Mouse (Mus musculus) forebrain, embryonic 10.5 days (tissue): ENCODE measurements around the gene Tpgs1. TPM values are rescaled to one million over a fixed set of nuclear protein-coding genes. Genes with fewer than 3 reads are reported as not detected.
A peak's percentile ranks its signal among the peaks of the same experiment; 100 is the strongest.

ENCODE experiments used
- DNase-seq: peaks from one replicate; pipeline ENCODE4 v3.0.0-alpha.2; 2017; ENCODE audit warnings: low spot score; ENCODE audit errors: extremely low spot score
- H3K27ac ChIP-seq: fragments of 300-500 bp; sonication (generic); 2 replicates; pipeline ENCODE4 v1.5.1; 2016; ENCODE audit warnings: mild to moderate bottlenecking
- H3K27me3 ChIP-seq: fragments of 300-500 bp; sonication (generic); 2 replicates; pipeline ENCODE4 v1.6.1; 2016; ENCODE audit warnings: mild to moderate bottlenecking; ENCODE audit not compliant: poor library complexity, severe bottlenecking
- H3K36me3 ChIP-seq: fragments of 300-500 bp; sonication (generic); replicated peaks from 2 replicates; pipeline ENCODE4 v1.6.1; 2016; ENCODE audit warnings: mild to moderate bottlenecking, moderate library complexity
- H3K4me1 ChIP-seq: fragments of 300-500 bp; sonication (generic); 2 replicates; pipeline ENCODE4 v1.6.1; 2016
- H3K4me3 ChIP-seq: fragments of 300-500 bp; sonication (generic); 2 replicates; pipeline ENCODE4 v1.5.1; 2016; ENCODE audit warnings: mild to moderate bottlenecking, moderate library complexity
- H3K9me3 ChIP-seq: fragments of 300-500 bp; sonication (generic); 2 replicates; pipeline ENCODE4 v1.6.1; 2016; ENCODE audit warnings: mild to moderate bottlenecking, moderate library complexity
- WGBS: fragments of 180-500 bp; shearing (Covaris S2); methylation state at CpG from one replicate; pipeline ENCODE4 v1.1.7; 2016; 5-methylcytosine and 5-hydroxymethylcytosine counted together
- polyA plus RNA-seq: library from polyadenylated mRNA; unstranded; fragments of >200 nt; fragmentation: Nextera tagmentation; extraction: Ambion mirVana; gene quantifications from 2 replicates; pipeline ENCODE4 v1.2.1, GENCODE M21; 2016

The Tpgs1 gene
- polyA plus RNA-seq, 1 experiment from 2014 or later: 63.8 TPM

DNA sequence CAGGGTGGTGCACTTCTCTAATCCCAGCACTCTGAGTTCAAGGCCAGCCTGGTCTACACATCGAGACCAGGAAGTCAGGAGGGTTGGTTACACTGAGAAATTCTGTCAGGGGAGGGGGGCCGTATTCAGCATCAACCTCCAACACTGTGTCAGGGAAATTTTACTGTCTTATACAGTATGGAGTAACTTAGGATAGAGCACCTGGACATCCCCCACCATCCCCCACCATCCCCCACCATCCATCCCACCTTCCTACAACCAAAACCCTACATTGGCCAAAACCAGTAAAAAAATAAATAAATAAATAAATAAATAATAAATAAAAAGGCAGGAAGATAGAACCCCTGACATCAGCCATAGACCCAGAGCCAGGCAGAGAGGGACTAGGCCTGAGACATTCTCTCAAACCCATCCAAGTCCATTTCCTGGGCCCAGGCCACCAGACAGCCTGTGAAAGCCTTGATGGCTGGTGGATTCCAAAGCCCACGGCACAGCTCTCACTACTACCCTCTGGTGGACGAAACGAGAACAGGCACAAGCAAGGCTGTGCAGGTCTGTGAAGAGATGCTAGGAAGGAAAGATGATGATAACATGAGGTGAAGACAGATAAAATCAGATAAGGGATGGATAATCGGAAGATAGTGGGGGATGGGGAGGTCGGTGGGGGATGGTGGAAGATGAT is 20.0 kb upstream of the Tpgs1 start:
- peak; percentile 76 for DNase-seq
- H3K9me3 ChIP-seq: no peaks in the 10 kb centered on the region
- H3K4me3 ChIP-seq: no peak overlapping the region
- no peaks in the 10 kb centered on the region for H3K36me3 ChIP-seq
- no peaks in the 10 kb centered on the region for H3K4me1 ChIP-seq
- H3K27ac ChIP-seq: no peak overlapping the region
- WGBS: 31% methylated on average over 7 of the region's 7 CpGs
- H3K27me3 ChIP-seq: peaks cover 7% of the 10 kb centered on the region; the same call in 1 of the 2 replicates

DNA sequence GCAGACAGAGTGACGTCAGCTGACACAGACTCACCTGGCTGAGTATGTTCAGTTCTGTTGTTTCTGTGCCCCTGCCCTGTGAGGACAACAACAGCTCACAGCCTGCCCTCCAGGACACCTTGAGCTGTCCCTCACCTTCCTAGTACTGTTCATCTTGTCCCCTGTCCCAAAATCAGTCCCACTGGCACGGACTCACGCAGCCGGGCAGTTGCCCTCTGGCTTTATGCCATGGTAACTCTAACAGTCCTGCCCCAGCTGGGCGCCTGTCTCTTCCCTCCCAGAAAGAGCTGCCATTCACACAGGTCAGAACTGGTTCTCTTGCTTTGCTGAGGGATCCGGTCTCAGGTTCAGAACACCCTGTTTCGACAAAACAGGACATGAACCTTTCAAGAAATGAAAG is 16.4 kb upstream of the Tpgs1 start:
- DNase-seq: no peak
- Histone ChIP-seq H3K36me3 (no peaks in the 10 kb centered on the region), H3K27ac (no peak overlapping the region), H3K4me1 (peaks cover 11% of the 10 kb centered on the region), H3K27me3 (peaks cover 7% of the 10 kb centered on the region; the same call in 1 of the 2 replicates), H3K4me3 (no peak overlapping the region), H3K9me3 (no peaks in the 10 kb centered on the region)
- 91% methylated on average over 7 of the region's 7 CpGs for WGBS

DNA sequence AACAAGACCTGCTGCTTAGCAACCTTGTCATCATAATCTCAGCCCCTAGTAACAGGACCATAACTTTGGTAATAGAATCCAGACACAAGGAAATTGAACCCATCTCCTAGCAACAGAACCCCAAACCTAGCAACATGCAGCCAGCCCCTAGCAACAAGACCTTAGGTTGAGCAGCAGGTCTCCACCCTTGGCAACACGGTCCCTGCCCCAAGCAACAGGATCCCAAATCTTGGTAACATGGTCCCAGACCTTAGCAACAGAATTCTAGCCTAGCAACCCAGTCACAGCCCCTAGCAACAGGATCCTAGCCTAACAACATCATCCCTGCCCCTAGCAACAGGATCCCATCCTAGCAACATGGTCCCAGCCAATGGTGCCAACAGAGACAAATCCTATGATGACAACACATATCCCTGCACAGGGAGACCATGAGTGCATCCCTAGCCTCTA is 14.2 kb upstream of the Tpgs1 start:
- H3K4me1 ChIP-seq: peaks cover 11% of the 10 kb centered on the region
- no peaks in the 10 kb centered on the region for H3K36me3 ChIP-seq
- H3K4me3 ChIP-seq: no peak overlapping the region
- no peak overlapping the region for H3K27ac ChIP-seq
- H3K27me3 ChIP-seq: peaks cover 7% of the 10 kb centered on the region; the same call in 1 of the 2 replicates
- WGBS: 44% methylated on average over 1 of the region's 1 CpGs
- H3K9me3 ChIP-seq: no peaks in the 10 kb centered on the region
- DNase-seq: peak; percentile 61

DNA sequence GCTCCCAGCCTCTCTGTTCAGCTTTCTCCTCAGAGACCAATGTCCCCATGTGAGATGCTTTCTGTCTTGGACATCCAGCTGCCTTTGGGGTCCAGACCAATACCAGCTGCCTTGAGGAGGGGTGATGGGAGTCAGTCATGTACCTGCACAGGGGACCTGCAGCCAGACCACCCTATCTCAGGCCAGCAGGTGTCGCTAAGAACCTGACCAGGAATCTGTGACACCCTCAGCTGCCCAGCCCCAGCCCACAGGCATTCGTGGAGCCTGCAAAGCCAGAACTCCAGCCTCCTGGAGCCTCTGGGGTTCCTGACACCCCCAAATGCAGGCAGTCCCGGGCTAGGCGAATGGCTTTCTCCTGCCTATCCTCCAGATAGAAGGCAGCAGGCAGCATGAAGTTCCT is 10.3 kb upstream of the Tpgs1 start:
- Histone ChIP-seq H3K4me3 (no peak overlapping the region), H3K27me3 (no peaks in the 10 kb centered on the region), H3K4me1 (peaks cover 18% of the 10 kb centered on the region), H3K36me3 (no peaks in the 10 kb centered on the region), H3K9me3 (no peaks in the 10 kb centered on the region), H3K27ac (no peak overlapping the region)
- DNase-seq: no peak
- WGBS: 14% methylated on average over 4 of the region's 4 CpGs

DNA sequence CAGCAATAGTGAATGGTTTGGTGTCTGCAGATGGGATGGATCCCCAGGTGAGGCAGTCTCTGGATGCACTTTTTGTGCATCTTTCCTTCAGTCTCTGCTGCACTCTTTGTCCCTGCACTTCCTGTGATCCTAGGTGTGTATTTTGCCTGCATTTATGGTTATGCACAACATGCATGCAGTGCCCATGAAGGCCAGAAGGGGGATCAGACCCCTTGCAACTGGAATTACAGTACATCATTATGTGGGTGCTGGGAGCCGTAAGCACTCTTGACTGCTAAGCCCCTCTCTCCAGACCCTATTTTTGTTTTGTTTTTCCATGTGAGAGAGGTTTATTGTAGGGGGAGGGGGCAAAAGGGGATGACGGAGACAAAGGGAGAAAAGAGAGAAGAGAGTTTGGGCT is 8.9 kb upstream of the Tpgs1 start:
- Histone ChIP-seq H3K36me3 (no peaks in the 10 kb centered on the region), H3K4me3 (no peak overlapping the region), H3K9me3 (no peaks in the 10 kb centered on the region), H3K27me3 (no peaks in the 10 kb centered on the region), H3K27ac (no peak overlapping the region), H3K4me1 (peaks cover 19% of the 10 kb centered on the region)
- DNase-seq: no peak
- WGBS: 86% methylated on average over 2 of the region's 2 CpGs

DNA sequence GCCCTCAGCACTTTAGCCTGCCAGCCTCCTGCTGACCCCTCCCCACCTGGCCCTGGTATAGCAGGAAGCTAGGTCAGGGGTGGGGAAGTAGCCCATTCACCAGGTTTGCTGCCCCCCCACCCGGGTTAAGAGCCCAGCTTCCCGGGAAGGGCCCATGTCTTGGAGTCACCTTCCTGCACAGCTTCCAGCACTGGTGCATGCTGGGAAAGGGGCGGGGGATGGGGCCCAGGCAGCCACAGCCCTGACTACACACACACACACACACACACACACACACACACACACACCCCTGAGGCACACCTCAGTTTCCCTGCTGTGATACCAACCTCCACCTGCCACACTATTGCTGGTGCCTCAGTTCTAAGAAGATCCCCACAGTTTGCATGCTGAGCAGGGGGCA is 7.3 kb upstream of the Tpgs1 start:
- H3K9me3 ChIP-seq: no peaks in the 10 kb centered on the region
- peak overlapping the region; percentile 58; the same call in 1 of the 2 replicates for H3K27ac ChIP-seq
- H3K4me1 ChIP-seq: peaks cover 17% of the 10 kb centered on the region
- no peaks in the 10 kb centered on the region for H3K27me3 ChIP-seq
- DNase-seq: no peak
- H3K4me3 ChIP-seq: no peak overlapping the region
- 52% methylated on average over 3 of the region's 3 CpGs for WGBS
- H3K36me3 ChIP-seq: no peaks in the 10 kb centered on the region

DNA sequence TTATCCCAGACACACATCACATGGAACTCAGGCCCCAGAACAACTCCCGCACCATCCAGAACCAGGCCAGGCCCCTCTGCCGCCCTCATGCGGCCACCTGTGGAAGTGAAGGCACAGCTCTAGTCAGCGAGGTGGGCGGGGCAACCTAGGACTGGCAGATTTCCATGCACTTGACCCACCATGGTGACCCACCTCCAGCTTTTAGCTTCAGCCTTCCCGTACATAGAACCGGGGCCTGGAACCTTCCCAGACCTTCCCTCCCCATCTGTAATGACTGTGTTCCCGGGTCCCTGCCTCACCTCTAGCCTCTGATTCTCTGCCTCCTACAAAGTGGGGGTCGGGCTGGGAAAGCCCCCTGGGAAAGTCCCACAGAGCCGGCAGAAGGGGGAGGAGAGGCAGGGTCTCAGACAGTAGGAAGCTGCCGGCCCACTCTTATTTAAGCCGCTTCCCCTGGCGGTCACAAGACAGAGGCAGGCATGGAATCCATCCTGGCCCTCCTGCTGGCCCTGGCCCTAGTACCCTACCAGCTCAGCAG is 5.0 kb upstream of the Tpgs1 start, which contains the start of gene Madcam1:
Madcam1 (plus strand) TSS at position 429 of the 535 bp plus-strand sequence.
- Histone ChIP-seq H3K27ac (0 out of 2 replicates have a peak within 1 kb of the TSS, but pooled peaks have one; percentile 35), H3K27me3 (no peaks in the 10 kb centered on the region), H3K9me3 (no peaks in the 10 kb centered on the region), H3K36me3 (no peaks in the 10 kb centered on the region), H3K4me3 (peak within 1 kb of the TSS; percentile 0; the same call in 1 of the 2 replicates), H3K4me1 (peaks cover 24% of the 10 kb centered on the region)
- WGBS: 10% methylated on average over 13 of the region's 13 CpGs
- peak; percentile 86 for DNase-seq

DNA sequence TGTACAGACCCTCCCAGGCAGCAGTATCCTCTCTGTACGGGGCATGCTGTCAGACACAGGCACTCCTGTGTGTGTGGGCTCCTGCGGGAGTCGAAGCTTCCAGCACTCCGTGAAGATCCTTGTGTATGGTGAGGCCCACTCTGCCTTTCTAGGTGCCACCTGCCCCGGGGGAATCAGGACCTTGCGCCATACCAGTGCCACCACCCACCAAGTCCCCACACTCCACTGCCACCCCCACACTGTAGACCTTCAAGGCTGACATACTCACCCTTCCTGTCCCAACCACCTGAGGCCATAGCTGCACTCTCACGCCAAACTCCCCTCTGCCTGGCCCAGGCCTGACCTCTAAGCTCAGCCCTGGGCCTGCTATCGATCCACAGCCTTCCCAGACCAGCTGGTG is 4.1 kb upstream of the Tpgs1 start:
- no peaks in the 10 kb centered on the region for H3K36me3 ChIP-seq

DNA sequence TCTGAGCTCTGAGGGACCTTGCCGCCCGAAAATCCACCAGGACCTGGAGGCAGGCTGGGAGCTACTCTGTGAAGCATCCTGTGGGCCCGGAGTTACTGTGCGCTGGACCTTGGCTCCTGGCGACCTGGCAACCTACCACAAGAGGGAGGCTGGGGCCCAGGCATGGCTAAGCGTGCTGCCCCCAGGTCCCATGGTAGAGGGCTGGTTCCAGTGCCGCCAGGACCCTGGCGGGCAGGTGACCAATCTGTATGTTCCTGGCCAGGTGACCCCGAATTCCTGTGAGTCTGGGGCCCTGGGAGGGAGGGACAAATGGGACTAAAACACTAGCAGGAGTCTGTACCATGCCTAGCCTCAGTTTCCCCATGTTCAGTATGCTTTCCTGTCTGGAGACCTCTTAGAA is 2.7 kb upstream of the Tpgs1 start:
- no peaks in the 10 kb centered on the region for H3K9me3 ChIP-seq
- 78% methylated on average over 9 of the region's 9 CpGs for WGBS
- no peaks in the 10 kb centered on the region for H3K27me3 ChIP-seq
- no peak overlapping the region for H3K27ac ChIP-seq
- H3K36me3 ChIP-seq: no peaks in the 10 kb centered on the region
- no peak for DNase-seq
- H3K4me1 ChIP-seq: peaks cover 39% of the 10 kb centered on the region
- H3K4me3 ChIP-seq: no peak overlapping the region

More for the DNA sequence above, 4.1 kb upstream of the Tpgs1 start:
- 89% methylated on average over 8 of the region's 8 CpGs for WGBS
- Histone ChIP-seq H3K27me3 (no peaks in the 10 kb centered on the region), H3K4me1 (peaks cover 25% of the 10 kb centered on the region), H3K4me3 (no peak overlapping the region), H3K27ac (no peak overlapping the region), H3K9me3 (no peaks in the 10 kb centered on the region)
- DNase-seq: no peak

DNA sequence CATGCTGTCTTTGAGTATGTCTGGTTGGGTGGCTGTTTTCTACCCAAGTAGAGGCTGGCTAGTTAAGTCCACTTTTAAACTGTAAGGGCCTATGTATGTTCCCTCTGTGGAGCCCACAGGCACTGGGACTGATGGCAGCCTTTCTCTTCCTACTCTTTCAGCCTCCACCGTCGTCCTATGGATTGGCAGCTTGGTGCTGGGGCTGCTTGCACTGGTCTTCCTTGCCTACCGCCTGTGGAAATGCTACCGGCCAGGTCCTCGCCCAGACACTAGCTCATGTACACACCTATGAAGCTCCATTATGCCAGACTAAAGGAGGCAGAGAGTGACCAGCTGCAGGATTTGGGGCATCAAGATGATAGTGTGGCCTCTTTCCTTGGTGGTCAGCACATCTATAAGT is 1.1 kb upstream of the Tpgs1 start:
- WGBS: 85% methylated on average over 5 of the region's 5 CpGs
- Histone ChIP-seq H3K27ac (peak overlapping the region; percentile 97), H3K4me1 (peaks cover 40% of the 10 kb centered on the region)

DNA sequence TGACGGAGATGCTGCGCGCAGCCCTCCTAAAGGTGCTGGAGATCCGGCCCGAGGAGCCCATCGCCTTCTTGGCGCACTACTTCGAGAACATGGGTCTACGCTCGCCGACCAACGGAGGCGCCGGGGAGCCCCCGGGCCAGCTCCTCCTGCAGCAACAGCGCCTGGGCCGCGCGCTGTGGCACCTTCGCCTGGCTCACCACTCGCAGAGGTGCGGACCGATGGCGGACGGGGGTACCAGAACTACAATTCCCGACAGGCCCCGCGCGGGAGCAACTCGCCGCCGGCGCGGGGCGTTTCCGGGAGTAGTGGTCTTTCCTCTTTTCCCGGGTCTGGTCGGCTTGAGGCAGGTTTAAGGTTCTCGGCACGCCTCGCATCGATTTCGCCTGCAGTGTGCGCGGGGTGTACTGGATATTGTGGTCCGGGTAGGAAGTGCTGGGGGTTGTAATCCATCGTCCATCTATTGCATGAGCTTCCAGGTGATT is 448 bp downstream of the Tpgs1 start:
- peak; percentile 86 for DNase-seq
- Histone ChIP-seq H3K4me1 (peaks cover 31% of the 10 kb centered on the region), H3K27me3 (no peaks in the 10 kb centered on the region), H3K27ac (peak overlapping the region; percentile 97), H3K4me3 (peak overlapping the region; percentile 93), H3K9me3 (no peaks in the 10 kb centered on the region), H3K36me3 (peaks cover 30% of the 10 kb centered on the region)
- under 1% methylated on average over 47 of the region's 47 CpGs for WGBS

More for the DNA sequence above, 1.1 kb upstream of the Tpgs1 start:
- Histone ChIP-seq H3K9me3 (no peaks in the 10 kb centered on the region), H3K27me3 (no peaks in the 10 kb centered on the region), H3K4me3 (peak overlapping the region; percentile 93; the same call in 1 of the 2 replicates), H3K36me3 (peaks cover 14% of the 10 kb centered on the region)
- DNase-seq: no peak

DNA sequence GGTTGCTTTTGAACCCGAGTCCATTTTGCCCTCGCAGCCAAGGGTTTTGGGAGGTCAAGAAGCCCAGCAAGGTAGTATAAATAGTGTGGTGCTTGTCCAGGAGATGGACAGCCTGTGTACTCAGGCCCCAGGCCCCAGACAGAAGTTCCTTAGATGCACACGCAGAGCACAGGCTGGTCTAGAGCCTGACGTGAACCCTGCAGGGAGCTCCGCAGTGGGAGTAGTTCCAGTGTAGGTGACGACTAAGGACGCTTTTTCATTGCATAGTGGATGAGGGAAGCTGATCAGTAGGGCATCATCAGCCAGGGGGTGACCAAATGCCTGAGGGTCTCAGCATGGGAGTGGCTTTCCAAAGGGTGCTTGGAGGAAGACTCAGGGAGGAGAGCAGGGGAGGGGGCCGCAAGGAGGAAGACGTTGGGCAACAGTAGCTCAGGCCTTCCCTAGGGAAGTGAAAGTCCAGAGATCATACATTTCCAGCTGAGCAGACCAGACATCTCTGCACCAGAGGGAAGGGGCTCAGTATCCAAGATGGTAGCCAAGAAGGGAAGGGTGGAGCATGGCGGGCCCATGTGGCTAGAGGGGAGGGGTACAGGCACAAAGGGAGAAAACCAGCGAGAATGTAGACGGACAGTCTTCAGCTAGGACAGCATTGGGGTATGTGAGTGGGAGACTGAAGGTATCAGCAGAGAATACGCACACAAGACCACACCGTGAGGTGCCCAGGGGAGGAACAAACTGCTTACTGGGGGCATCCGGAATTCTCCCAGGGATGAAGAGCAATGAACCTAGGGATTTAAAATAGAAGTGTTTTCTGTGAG is 1.1 kb downstream of the Tpgs1 start:
- peak overlapping the region; percentile 97 for H3K27ac ChIP-seq
- peaks cover 33% of the 10 kb centered on the region for H3K36me3 ChIP-seq
- peaks cover 29% of the 10 kb centered on the region for H3K4me1 ChIP-seq
- H3K4me3 ChIP-seq: peak overlapping the region; percentile 93
- H3K9me3 ChIP-seq: no peaks in the 10 kb centered on the region
- 39% methylated on average over 15 of the region's 15 CpGs for WGBS
- 0 out of 2 replicates have a peak, but pooled peaks cover under 1% of the 10 kb centered on the region for H3K27me3 ChIP-seq
- no peak for DNase-seq
